Mouse (Mus musculus) liver, embryonic 14.5 days (tissue): ENCODE results near the gene Olfr1198. TPM values are rescaled to one million over a fixed set of nuclear protein-coding genes. Genes with fewer than 3 reads are reported as not detected.

ENCODE experiments used
- ATAC-seq: fragments of 200-750 bp; cut with Nextera tagmentation; 2 replicates; pipeline ENCODE4 v1.8.0; 2017; ENCODE audit warnings: moderate number of reproducible peaks, mild to moderate bottlenecking, moderate library complexity; ENCODE audit not compliant: insufficient read depth
- DNase-seq, 3 experiments: peaks; one replicate each; pipeline ENCODE4 v3.0.0-alpha.2; 2012 to 2013; ENCODE audit warnings: low read depth in 3 of 3, low spot score in 3 of 3
- H3K27ac ChIP-seq: fragments of 300-500 bp; sonication (generic); 2 replicates; pipeline ENCODE4 v1.5.1; 2014; ENCODE audit warnings: moderate library complexity, mild to moderate bottlenecking, control low read depth, inconsistent platforms
- H3K27me3 ChIP-seq: fragments of 300-500 bp; sonication (generic); 2 replicates; pipeline ENCODE4 v1.6.1; 2014; ENCODE audit warnings: mild to moderate bottlenecking, low read length, moderate library complexity; ENCODE audit not compliant: control insufficient read depth, insufficient read depth
- H3K36me3 ChIP-seq: fragments of 300-500 bp; sonication (generic); replicated peaks from 2 replicates; pipeline ENCODE4 v1.6.1; 2014; ENCODE audit warnings: low read depth; ENCODE audit not compliant: control insufficient read depth, insufficient read depth
- H3K4me1 ChIP-seq, 2 experiments: fragments of 200-500 bp in 1 of 2; fragments of 300-500 bp in 1 of 2; sonication (generic) in 1 of 2; replicated peaks; 2 replicates each; pipeline ENCODE4 v1.6.1; 2012 to 2014; ENCODE audit warnings: antibody characterized with exemption in 1 of 2, inconsistent platforms in 1 of 2, low read length in 1 of 2; ENCODE audit not compliant: control insufficient read depth in 2 of 2, insufficient read depth in 2 of 2
- H3K4me2 ChIP-seq: fragments of 300-500 bp; sonication (generic); 2 replicates; pipeline ENCODE4 v1.6.1; 2014; ENCODE audit warnings: low read depth, mild to moderate bottlenecking, control low read depth, moderate library complexity
- H3K4me3 ChIP-seq, 2 experiments: fragments of 200-500 bp in 1 of 2; fragments of 300-500 bp in 1 of 2; sonication (generic) in 1 of 2; 2 replicates each; pipeline ENCODE4 v1.5.1; 2012 to 2014; ENCODE audit warnings: low read depth in 2 of 2, low read length in 2 of 2, mild to moderate bottlenecking in 2 of 2, control low read depth in 1 of 2, inconsistent platforms in 1 of 2, moderate library complexity in 1 of 2; ENCODE audit not compliant: insufficient read depth in 1 of 2
- H3K9ac ChIP-seq: fragments of 300-500 bp; sonication (generic); replicated peaks from 2 replicates; pipeline ENCODE4 v1.6.1; 2014; ENCODE audit warnings: mild to moderate bottlenecking, control low read depth, moderate library complexity
- H3K9me3 ChIP-seq: fragments of 300-500 bp; sonication (generic); 2 replicates; pipeline ENCODE4 v1.6.1; 2016; ENCODE audit warnings: low read length, mixed read lengths; ENCODE audit not compliant: control insufficient read depth
- CTCF ChIP-seq: IDR thresholded peaks from 2 replicates; pipeline ENCODE4 v1.5.1; 2016; ENCODE audit warnings: antibody characterized with exemption, low read depth, control low read depth
- EP300 ChIP-seq: IDR thresholded peaks from 2 replicates; pipeline ENCODE4 v1.6.1; 2016; ENCODE audit warnings: antibody characterized with exemption, low read depth
- WGBS: fragments of 180-500 bp; shearing (Covaris S2); extraction: QIAGEN DNeasy Blood & Tissue Kit; methylation state at CpG from one replicate; pipeline ENCODE4 v1.1.7; 2014; ENCODE audit not compliant: insufficient replicate concordance; 5-methylcytosine and 5-hydroxymethylcytosine counted together
- polyA plus RNA-seq, 2 experiments: library from polyadenylated mRNA; depleted of rRNA in 1 of 2; stranded (reverse) in 1 of 2; unstranded in 1 of 2; fragments of >200 nt; fragmentation: Nextera tagmentation in 1 of 2; extraction: Ambion mirVana in 1 of 2; gene quantifications; 2 replicates each; pipeline versions ENCODE4 v1.2.1 to v1.2.3; 2012 to 2014

Gene Olfr1198
- polyA plus RNA-seq, 2 experiments = not detected

- Histone ChIP-seq H3K36me3 (no peaks in the 10 kb centered on the region), H3K9ac (no peak within 1 kb of the TSS), H3K27ac (no peak within 1 kb of the TSS), H3K4me2 (no peak within 1 kb of the TSS), H3K4me1 (no peaks in the 10 kb centered on the region), H3K27me3 (no peaks in the 10 kb centered on the region), H3K9me3 (no peaks in the 10 kb centered on the region), H3K4me3 (no peak within 1 kb of the TSS)
- no peak for TF ChIP-seq EP300
- no peak for TF ChIP-seq CTCF
- DNase-seq (no peak), ATAC-seq (no peak)
- whole genome bisulfite sequencing = 49% methylated on average over 1 of the region's 1 CpGs
These were observed 18.9 kb downstream of the Olfr1198 start, which contains the start of gene Olfr1197 for GRCm38 (mm10) chr2:88732266-88732665. Gene Olfr1197 (minus strand): TSS chr2:88732366.

DNA sequence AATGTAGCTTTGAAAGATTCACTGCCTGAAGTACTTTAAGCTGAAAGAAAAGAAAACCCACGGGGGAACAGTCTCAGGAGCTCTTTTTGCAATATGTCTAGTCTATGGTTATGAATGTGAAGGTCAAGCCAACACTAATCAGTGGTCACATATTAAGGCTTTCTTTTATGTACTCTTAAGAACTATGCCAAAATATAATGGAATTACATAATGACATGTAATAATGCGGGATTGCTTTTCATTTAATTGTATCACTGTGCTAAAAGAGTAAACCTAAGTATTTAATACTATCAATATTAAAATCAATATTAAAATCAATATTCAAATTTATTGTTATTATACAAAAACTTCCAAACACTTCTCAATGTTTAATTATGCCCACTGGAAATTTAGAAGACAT, 46.7 kb downstream of the Olfr1198 start, which contains the start of gene Olfr1196:
Olfr1196 (minus strand) TSS at position 101 of the 400 bp plus-strand sequence.
- H3K9me3 ChIP-seq = no peaks in the 10 kb centered on the region
- no peak within 1 kb of the TSS for H3K4me3 ChIP-seq
- no peak within 1 kb of the TSS for H3K27ac ChIP-seq
- H3K36me3 ChIP-seq = no peaks in the 10 kb centered on the region
- H3K4me2 ChIP-seq = no peak within 1 kb of the TSS
- DNase-seq = no peak
- 60% methylated on average over 2 of the region's 2 CpGs for WGBS
- H3K9ac ChIP-seq = no peak within 1 kb of the TSS
- ATAC-seq = no peak
- no peaks in the 10 kb centered on the region for H3K27me3 ChIP-seq
- H3K4me1 ChIP-seq = no peaks in the 10 kb centered on the region
- TF ChIP-seq EP300 (no peak), CTCF (no peak)

Other genes starting within 250 kb of the Olfr1198 start
- gene Olfr1186, start 232.8 kb downstream of the Olfr1198 start, polyA plus RNA-seq (2012; rRNA removed) = not detected in 2 replicates
- gene Olfr1186, start 232.8 kb downstream of the Olfr1198 start, polyA plus RNA-seq (2014; fragmentation: Nextera tagmentation; extraction: Ambion mirVana) = not detected in 2 replicates
- gene Olfr1188, start 194.4 kb downstream of the Olfr1198 start, polyA plus RNA-seq (2012; rRNA removed) = not detected in 2 replicates
- gene Olfr1188, start 194.4 kb downstream of the Olfr1198 start, polyA plus RNA-seq (2014; fragmentation: Nextera tagmentation; extraction: Ambion mirVana) = not detected in 2 replicates
- gene Olfr1189, start 164.9 kb downstream of the Olfr1198 start, polyA plus RNA-seq (2012; rRNA removed) = not detected in 2 replicates
- gene Olfr1189, start 164.9 kb downstream of the Olfr1198 start, polyA plus RNA-seq (2014; fragmentation: Nextera tagmentation; extraction: Ambion mirVana) = not detected in 2 replicates
- gene Olfr1191-ps1, start 110.8 kb downstream of the Olfr1198 start, polyA plus RNA-seq (2012; rRNA removed) = not detected in 2 replicates
- not detected in 2 replicates for gene Olfr1191-ps1, start 110.8 kb downstream of the Olfr1198 start, polyA plus RNA-seq (2014; fragmentation: Nextera tagmentation; extraction: Ambion mirVana)
- not detected in 2 replicates for gene Olfr1192-ps1, start 102.9 kb downstream of the Olfr1198 start, polyA plus RNA-seq (2012; rRNA removed)
- not detected in 2 replicates for gene Olfr1192-ps1, start 102.9 kb downstream of the Olfr1198 start, polyA plus RNA-seq (2014; fragmentation: Nextera tagmentation; extraction: Ambion mirVana)
- gene Olfr1193, start 75.7 kb downstream of the Olfr1198 start, polyA plus RNA-seq (2012; rRNA removed) = not detected in 2 replicates
- not detected in 2 replicates for gene Olfr1193, start 75.7 kb downstream of the Olfr1198 start, polyA plus RNA-seq (2014; fragmentation: Nextera tagmentation; extraction: Ambion mirVana)
- gene Olfr1195, start 62.2 kb downstream of the Olfr1198 start, polyA plus RNA-seq (2012; rRNA removed) = not detected in 2 replicates
- gene Olfr1195, start 62.2 kb downstream of the Olfr1198 start, polyA plus RNA-seq (2014; fragmentation: Nextera tagmentation; extraction: Ambion mirVana) = not detected in 2 replicates
- gene Olfr1196, start 46.8 kb downstream of the Olfr1198 start, polyA plus RNA-seq (2012; rRNA removed) = not detected in 2 replicates
- not detected in 2 replicates for gene Olfr1196, start 46.8 kb downstream of the Olfr1198 start, polyA plus RNA-seq (2014; fragmentation: Nextera tagmentation; extraction: Ambion mirVana)
- gene Olfr1197, start 19.0 kb downstream of the Olfr1198 start, polyA plus RNA-seq (2012; rRNA removed) = not detected in 2 replicates
- gene Olfr1197, start 19.0 kb downstream of the Olfr1198 start, polyA plus RNA-seq (2014; fragmentation: Nextera tagmentation; extraction: Ambion mirVana) = not detected in 2 replicates
- not detected in 2 replicates for gene Olfr1199, start 9.1 kb upstream of the Olfr1198 start, polyA plus RNA-seq (2012; rRNA removed)
- gene Olfr1199, start 9.1 kb upstream of the Olfr1198 start, polyA plus RNA-seq (2014; fragmentation: Nextera tagmentation; extraction: Ambion mirVana) = not detected in 2 replicates
- not detected in 2 replicates for gene Olfr1200, start 19.1 kb upstream of the Olfr1198 start, polyA plus RNA-seq (2012; rRNA removed)
- gene Olfr1200, start 19.1 kb upstream of the Olfr1198 start, polyA plus RNA-seq (2014; fragmentation: Nextera tagmentation; extraction: Ambion mirVana) = not detected in 2 replicates
- not detected in 2 replicates for gene Olfr1201, start 41.7 kb upstream of the Olfr1198 start, polyA plus RNA-seq (2012; rRNA removed)
- gene Olfr1201, start 41.7 kb upstream of the Olfr1198 start, polyA plus RNA-seq (2014; fragmentation: Nextera tagmentation; extraction: Ambion mirVana) = not detected in 2 replicates
- not detected in 2 replicates for gene Olfr1202, start 63.1 kb upstream of the Olfr1198 start, polyA plus RNA-seq (2012; rRNA removed)
- not detected in 2 replicates for gene Olfr1202, start 63.1 kb upstream of the Olfr1198 start, polyA plus RNA-seq (2014; fragmentation: Nextera tagmentation; extraction: Ambion mirVana)
- not detected in 2 replicates for gene Olfr1205, start 78.4 kb upstream of the Olfr1198 start, polyA plus RNA-seq (2012; rRNA removed)
- gene Olfr1205, start 78.4 kb upstream of the Olfr1198 start, polyA plus RNA-seq (2014; fragmentation: Nextera tagmentation; extraction: Ambion mirVana) = not detected in 2 replicates
- gene Olfr1204, start 97.9 kb upstream of the Olfr1198 start, polyA plus RNA-seq (2012; rRNA removed) = not detected in 2 replicates
- not detected in 2 replicates for gene Olfr1204, start 97.9 kb upstream of the Olfr1198 start, polyA plus RNA-seq (2014; fragmentation: Nextera tagmentation; extraction: Ambion mirVana)
- not detected in 2 replicates for gene Olfr1206, start 111.9 kb upstream of the Olfr1198 start, polyA plus RNA-seq (2012; rRNA removed)
- not detected in 2 replicates for gene Olfr1206, start 111.9 kb upstream of the Olfr1198 start, polyA plus RNA-seq (2014; fragmentation: Nextera tagmentation; extraction: Ambion mirVana)
- not detected in 2 replicates for gene Olfr1208, start 150.9 kb upstream of the Olfr1198 start, polyA plus RNA-seq (2012; rRNA removed)
- gene Olfr1208, start 150.9 kb upstream of the Olfr1198 start, polyA plus RNA-seq (2014; fragmentation: Nextera tagmentation; extraction: Ambion mirVana) = not detected in 2 replicates
- not detected in 2 replicates for gene Olfr1209, start 163.8 kb upstream of the Olfr1198 start, polyA plus RNA-seq (2012; rRNA removed)
- not detected in 2 replicates for gene Olfr1209, start 163.8 kb upstream of the Olfr1198 start, polyA plus RNA-seq (2014; fragmentation: Nextera tagmentation; extraction: Ambion mirVana)
- not detected in 2 replicates for gene Olfr1211, start 186.7 kb upstream of the Olfr1198 start, polyA plus RNA-seq (2012; rRNA removed)
- gene Olfr1211, start 186.7 kb upstream of the Olfr1198 start, polyA plus RNA-seq (2014; fragmentation: Nextera tagmentation; extraction: Ambion mirVana) = not detected in 2 replicates
- not detected in 2 replicates for gene Olfr1212, start 202.6 kb upstream of the Olfr1198 start, polyA plus RNA-seq (2012; rRNA removed)
- gene Olfr1212, start 202.6 kb upstream of the Olfr1198 start, polyA plus RNA-seq (2014; fragmentation: Nextera tagmentation; extraction: Ambion mirVana) = not detected in 2 replicates
- gene Gm13762, start 228.9 kb upstream of the Olfr1198 start, polyA plus RNA-seq (2012; rRNA removed) = not detected in 2 replicates
- gene Gm13762, start 228.9 kb upstream of the Olfr1198 start, polyA plus RNA-seq (2014; fragmentation: Nextera tagmentation; extraction: Ambion mirVana) = not detected in 2 replicates
- gene Olfr1214, start 241.3 kb upstream of the Olfr1198 start, polyA plus RNA-seq (2012; rRNA removed) = not detected in 2 replicates
- gene Olfr1214, start 241.3 kb upstream of the Olfr1198 start, polyA plus RNA-seq (2014; fragmentation: Nextera tagmentation; extraction: Ambion mirVana) = not detected in 2 replicates